Mouse (Mus musculus) B cell, adult 62 days (primary cell): ENCODE measurements around the gene Serpina3f. TPM values are rescaled to one million over a fixed set of nuclear protein-coding genes. Genes with fewer than 3 reads are reported as not detected.

Experiments used
- total RNA-seq: library from RNA; stranded (reverse); gene quantifications from 4 replicates; pipeline ENCODE4 v1.2.4, GENCODE M21; 2023

The Serpina3f gene
- 5.2 to 6.2 TPM (median 5.4 TPM) in 4 replicates for total RNA-seq

GRCm38 (mm10) chr12:104214445-104214753 lies at the start of gene Serpina3f:
Gene Serpina3f (plus strand): TSS chr12:104214544.

GRCm38 (mm10) chr12:104235915-104236314 lies 21.6 kb downstream of the Serpina3f start, which contains the start of gene Serpina3g:
Gene Serpina3g (plus strand): TSS chr12:104236245.

GRCm38 (mm10) chr12:104262863-104263262 lies 48.5 kb downstream of the Serpina3f start, which contains the start of gene Serpina3i:
Gene Serpina3i (plus strand): TSS chr12:104263122.

Other genes with a start within 250 kb of the Serpina3f start
- not detected in 4 replicates for gene Serpina11, start 224.6 kb upstream of the Serpina3f start, total RNA-seq
- gene Serpina9, start 200.8 kb upstream of the Serpina3f start, total RNA-seq = not detected in 4 replicates
- gene Serpina12, start 170.1 kb upstream of the Serpina3f start, total RNA-seq = not detected in 4 replicates
- gene Serpina5, start 113.4 kb upstream of the Serpina3f start, total RNA-seq = not detected in 4 replicates
- gene Serpina3a, start 101.8 kb upstream of the Serpina3f start, total RNA-seq = not detected in 4 replicates
- not detected in 4 replicates for gene Serpina3b, start 86.5 kb upstream of the Serpina3f start, total RNA-seq
- gene Serpina3c, start 60.7 kb upstream of the Serpina3f start, total RNA-seq = not detected in 4 replicates
- 79.5 to 99.4 TPM (median 96.8 TPM) in 4 replicates for gene Serpina3g, start 21.7 kb downstream of the Serpina3f start, total RNA-seq
- gene Serpina3i, start 48.6 kb downstream of the Serpina3f start, total RNA-seq = 1.6 to 1.8 TPM in 2 of 4 replicates, not detected in the others
- gene Serpina3j, start 100.0 kb downstream of the Serpina3f start, total RNA-seq = not detected in 4 replicates
- gene Serpina3k, start 123.9 kb downstream of the Serpina3f start, total RNA-seq = not detected in 4 replicates
- not detected in 4 replicates for gene Serpina3m, start 123.9 kb downstream of the Serpina3f start, total RNA-seq
- gene Serpina3n, start 192.2 kb downstream of the Serpina3f start, total RNA-seq = 0.37 TPM in 1 of 4 replicates, not detected in the others